7 mouse cellular contexts compared by ENCODE assay signal in genomic region chr11:100858935-100859578, GRCm38 (mm10). TPM values are rescaled to one million over a fixed set of nuclear protein-coding genes. Genes with fewer than 3 reads are reported as not detected.
DNase-seq lines count a peak whose midpoint lies in the region; ATAC-seq and TF ChIP-seq lines count a peak whose summit lies in the region.

Stat5a (plus strand) TSS chr11:100859351.

- peak within 1 kb of the TSS; percentile 70 for H3K9ac ChIP-seq in ES-E14 (ENCODE audit: insufficient read depth, low read depth, low read length, poor library complexity, severe bottlenecking)
- peak within 1 kb of the TSS; percentile 55 for H3K9ac ChIP-seq in hindbrain, embryonic 11.5 days (ENCODE audit: low read depth, low read length)

- peak within 1 kb of the TSS; percentile 76 to 81 for H3K4me3 ChIP-seq in ES-E14 (ENCODE audit: insufficient read depth in 1 of 2, low read depth in 1 of 2, low read length in 2 of 2, poor library complexity in 1 of 2, severe bottlenecking in 1 of 2)
- H3K4me3 ChIP-seq in hindbrain, embryonic 11.5 days (ENCODE audit: low read depth, low read length): peak within 1 kb of the TSS; percentile 40

- no peak within 1 kb of the TSS for H3K27ac ChIP-seq in ES-E14 (ENCODE audit: insufficient read depth, low read depth, low read length, poor library complexity, severe bottlenecking)
- no peak within 1 kb of the TSS for H3K27ac ChIP-seq in hindbrain, embryonic 11.5 days (ENCODE audit: low read depth, low read length)

- WGBS in hindbrain, embryonic 11.5 days: 64% methylated on average over 9 of the region's 9 CpGs

- DNase-seq in ES-E14 (ENCODE audit: low read depth, low spot score): no peak
- peak; percentile 95 for DNase-seq in adrenal gland, postnatal 14 days
- DNase-seq in frontal cortex, postnatal 36 days (ENCODE audit: low spot score in 2 of 2): peak; percentile 35 to 40
- no peak for DNase-seq in hindbrain, embryonic 11.5 days (ENCODE audit: low spot score)
- DNase-seq in layer of hippocampus, postnatal 14 days (ENCODE audit: low spot score in 2 of 2): peak; percentile 47 to 77
- peak; percentile 61 to 75 for DNase-seq in lung, postnatal 4 days
- peak; percentile 36 for DNase-seq in right cerebral cortex, postnatal 25 days

- H3K27me3 ChIP-seq in hindbrain, embryonic 11.5 days (ENCODE audit: control insufficient read depth, insufficient read depth, low read length): peaks cover 23% of the 10 kb centered on the region

- H3K36me3 ChIP-seq in ES-E14 (ENCODE audit: control insufficient read depth, insufficient read depth, low read length, poor library complexity, severe bottlenecking): no peaks in the 10 kb centered on the region
- H3K36me3 ChIP-seq in hindbrain, embryonic 11.5 days (ENCODE audit: control insufficient read depth, insufficient read depth, low read length): no peaks in the 10 kb centered on the region

- in situ Hi-C loops in ES-E14 (cut with MboI; ENCODE audit: low sequenced_read_pairs in 2 of 2, unreplicated experiment in 2 of 2): no loop called here

- no peak for ATAC-seq in hindbrain, embryonic 11.5 days (ENCODE audit: low FRiP score)

- H3K4me1 ChIP-seq in ES-E14 (ENCODE audit: control insufficient read depth in 2 of 2, insufficient read depth in 2 of 2, low read length in 2 of 2, poor library complexity in 1 of 2): peaks cover 0 to 15% of the 10 kb centered on the region in 2 experiments; a peak in 2 of 4 replicates
- no peaks in the 10 kb centered on the region for H3K4me1 ChIP-seq in hindbrain, embryonic 11.5 days (replicated peaks; ENCODE audit: control insufficient read depth, insufficient read depth, low read length)

- peak within 1 kb of the TSS; percentile 65 for H3K4me2 ChIP-seq in hindbrain, embryonic 11.5 days (replicated peaks; ENCODE audit: low read depth, low read length)

- H3K9me3 ChIP-seq in ES-E14 (ENCODE audit: control insufficient read depth, insufficient read depth, low read depth, low read length): no peaks in the 10 kb centered on the region
- no peaks in the 10 kb centered on the region for H3K9me3 ChIP-seq in hindbrain, embryonic 11.5 days (ENCODE audit: control insufficient read depth, low read length)

TF ChIP-seq in ES-E14, 5 proteins besides CTCF, POLR2A, EP300 and RAD21:
- TF ChIP-seq ZC3H11A (IDR thresholded peaks at IDR 0.05; ENCODE audit: borderline replicate concordance, low read depth, low read length) (no peak), ZNF384 (IDR thresholded peaks at IDR 0.05; ENCODE audit: low read depth, low read length) (no peak), HCFC1 (IDR thresholded peaks at IDR 0.05; ENCODE audit: borderline replicate concordance, insufficient read depth, low read length) (no peak), MAFK (IDR thresholded peaks at IDR 0.05; ENCODE audit: insufficient read depth, low read depth, low read length) (no peak), CHD2 (IDR thresholded peaks at IDR 0.05; ENCODE audit: low read depth, low read length) (no peak)

RNA-seq across cellular contexts. Expression of gene Stat5a, which starts in this region (rescaled TPM):
- total RNA-seq in ES-E14 (2012; rRNA removed): 1.7 TPM in 2 replicates
- 37.8 and 44.2 TPM in 2 replicates for total RNA-seq in adrenal gland, postnatal 14 days (2021)
- polyA plus RNA-seq in hindbrain, embryonic 11.5 days (2014; fragmentation: Nextera tagmentation; extraction: Ambion mirVana): 1.4 and 1.8 TPM in 2 replicates
- 1 to 10 TPM; 4.4 to 5.1 TPM for total RNA-seq in layer of hippocampus, postnatal 14 days (2021)

Comparison
In these comparisons a context has a peak if more than half of its experiments do, and no peak if none do; other contexts are left out.
1. DNase-seq: peak in adrenal gland, postnatal 14 days (single experiment), frontal cortex, postnatal 36 days (2 of 2), layer of hippocampus, postnatal 14 days (2 of 2), lung, postnatal 4 days (2 of 2) and right cerebral cortex, postnatal 25 days (single experiment); none in ES-E14 (single experiment) and hindbrain, embryonic 11.5 days (single experiment).